18 mouse cellular contexts compared by ENCODE assay signal in the genomic region with DNA sequence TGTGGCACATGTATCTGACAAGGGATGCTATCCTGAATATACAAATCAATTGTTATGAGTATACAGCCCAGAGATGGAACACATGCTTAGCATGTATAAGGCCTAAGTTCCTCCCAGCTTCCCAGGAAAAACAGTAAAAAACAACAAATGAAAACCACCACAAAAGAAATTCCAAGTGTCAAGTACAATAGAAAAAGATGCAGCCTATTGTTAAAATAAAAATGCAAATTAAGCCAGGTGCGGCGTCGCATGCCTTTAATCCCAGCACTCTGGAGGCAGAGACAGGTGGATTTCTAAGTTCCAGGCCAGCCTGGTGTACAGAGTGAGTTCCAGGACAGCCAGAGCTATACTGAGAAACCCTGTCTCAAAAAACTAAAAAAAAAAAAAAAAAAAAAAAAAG.
"Had no signal": no experiment of that assay in that cellular context is flagged by ENCODE, and none has a peak within 500 bp of the region (broad histone marks: within the 10 kb centered on the region; RNA-seq: fewer than 3 reads in every experiment).

No protein-coding gene starts in this region.

- H3K4me1 ChIP-seq: neural tube, embryonic 12.5 days had no signal

- H3K36me3 ChIP-seq: limb, embryonic 12.5 days; limb, embryonic 15.5 days; midbrain, embryonic 10.5 days; midbrain, embryonic 13.5 days; neural tube, embryonic 12.5 days; neural tube, embryonic 15.5 days had no signal

- H3K9me3 ChIP-seq: limb, embryonic 12.5 days; limb, embryonic 15.5 days; megakaryocyte, embryonic 14.5 days; midbrain, embryonic 10.5 days; midbrain, embryonic 13.5 days; neural tube, embryonic 12.5 days; neural tube, embryonic 15.5 days had no signal

- ATAC-seq: intestine, postnatal 0 days; liver, postnatal 0 days; midbrain, embryonic 13.5 days had no signal

- H3K27ac ChIP-seq: limb, embryonic 12.5 days; limb, embryonic 15.5 days; liver, embryonic 14.5 days; midbrain, embryonic 10.5 days; midbrain, embryonic 13.5 days; neural tube, embryonic 12.5 days; neural tube, embryonic 15.5 days; stomach, postnatal 0 days had no signal

- H3K9ac ChIP-seq: limb, embryonic 12.5 days; limb, embryonic 15.5 days; liver, embryonic 14.5 days; liver, postnatal 0 days; lung, embryonic 14.5 days; midbrain, embryonic 13.5 days; neural tube, embryonic 12.5 days; neural tube, embryonic 15.5 days had no signal

- H3K4me2 ChIP-seq: limb, embryonic 12.5 days; limb, embryonic 15.5 days; liver, embryonic 11.5 days; lung, embryonic 14.5 days; midbrain, embryonic 13.5 days; neural tube, embryonic 12.5 days; neural tube, embryonic 15.5 days had no signal

- H3K27me3 ChIP-seq: limb, embryonic 12.5 days; limb, embryonic 15.5 days; megakaryocyte, embryonic 14.5 days; midbrain, embryonic 13.5 days; neural tube, embryonic 12.5 days; neural tube, embryonic 15.5 days had no signal

- H3K4me3 ChIP-seq: limb, embryonic 12.5 days; limb, embryonic 15.5 days; midbrain, embryonic 10.5 days; midbrain, embryonic 13.5 days; neural tube, embryonic 12.5 days; neural tube, embryonic 15.5 days had no signal

- DNase-seq: kidney, postnatal 10 days; left cerebral cortex, postnatal 4 days; liver, postnatal 0 days; right cerebral cortex, adult 18-20 months; right cerebral cortex, postnatal 14 days; right cerebral cortex, postnatal 4 days had no signal
